Mouse (Mus musculus) heart, adult 2 months (tissue): Measurements from ENCODE around the gene Ythdf1. TPM values are rescaled to one million over a fixed set of nuclear protein-coding genes. Genes with fewer than 3 reads are reported as not detected.
A peak's percentile ranks its signal among the peaks of the same experiment; 100 is the strongest.

Source experiments
- DNase-seq, 2 experiments: peaks; one replicate each; pipeline ENCODE4 v3.0.0; 2021
- H3K27ac ChIP-seq: fragments of 200-600 bp; 2 replicates; pipeline ENCODE4 v1.8.1; 2022
- H3K27me3 ChIP-seq: fragments of 200-500 bp; 2 replicates; pipeline ENCODE4 v1.6.1; 2012; ENCODE audit warnings: mild to moderate bottlenecking, low read length, inconsistent platforms, mixed read lengths; ENCODE audit not compliant: control insufficient read depth, insufficient read depth
- H3K36me3 ChIP-seq: fragments of 200-500 bp; 2 replicates; pipeline ENCODE4 v1.6.1; 2012; ENCODE audit warnings: low read length, inconsistent platforms; ENCODE audit not compliant: control insufficient read depth, insufficient read depth
- H3K4me1 ChIP-seq: fragments of 200-500 bp; 2 replicates; pipeline ENCODE4 v1.6.1; 2011; ENCODE audit warnings: low read length; ENCODE audit not compliant: control insufficient read depth, insufficient read depth
- H3K4me3 ChIP-seq: fragments of 200-600 bp; 2 replicates; pipeline ENCODE4 v1.8.1; 2022
- H3K79me2 ChIP-seq: fragments of 200-500 bp; replicated peaks from 2 replicates; pipeline ENCODE4 v1.6.1; 2012; ENCODE audit warnings: mild to moderate bottlenecking, inconsistent platforms, low read length, moderate library complexity, mixed read lengths; ENCODE audit not compliant: control insufficient read depth, insufficient read depth
- H3K9ac ChIP-seq: fragments of 200-500 bp; 2 replicates; pipeline ENCODE4 v1.6.1; 2012; ENCODE audit warnings: low read depth, mild to moderate bottlenecking, control low read depth, inconsistent platforms, low read length, mixed read lengths
- CTCF ChIP-seq: fragments of 200-600 bp; IDR thresholded peaks from 2 replicates; pipeline ENCODE4 v1.8.1; 2022; ENCODE audit warnings: antibody characterized with exemption, mild to moderate bottlenecking, moderate library complexity
- EP300 ChIP-seq: fragments of 200-500 bp; IDR thresholded peaks from 2 replicates; pipeline ENCODE4 v1.6.1; 2011; ENCODE audit warnings: low read depth, low read length, control low read depth; ENCODE audit not compliant: insufficient read depth
- POLR2A ChIP-seq: fragments of 200-500 bp; IDR thresholded peaks from 2 replicates; pipeline ENCODE4 v1.6.1; 2011; ENCODE audit warnings: mild to moderate bottlenecking, low read depth, low read length, control low read depth; ENCODE audit not compliant: insufficient read depth
- WGBS: fragments of 180-500 bp; shearing (Covaris S2); methylation state at CpG from one replicate; pipeline ENCODE4 v1.1.7; 2018; 5-methylcytosine and 5-hydroxymethylcytosine counted together
- intact Hi-C: fragments of 180-260 bp; cut with DNase I; formaldehyde crosslinking; loops from one replicate; pipeline ENCODE4 v1.15.1; 2025
- polyA plus RNA-seq: library from polyadenylated mRNA; depleted of rRNA; stranded (reverse); fragments of >200 nt; gene quantifications from 2 replicates; pipeline ENCODE4 v1.2.3, GENCODE M21; 2012
- total RNA-seq, 2 experiments: library from RNA; stranded (reverse); gene quantifications; 2 replicates each; pipeline ENCODE4 v1.2.3; 2021

Ythdf1 gene
- total and polyA plus RNA-seq, 3 experiments: 30.8 to 36.4 (median 31.7) TPM

DNA sequence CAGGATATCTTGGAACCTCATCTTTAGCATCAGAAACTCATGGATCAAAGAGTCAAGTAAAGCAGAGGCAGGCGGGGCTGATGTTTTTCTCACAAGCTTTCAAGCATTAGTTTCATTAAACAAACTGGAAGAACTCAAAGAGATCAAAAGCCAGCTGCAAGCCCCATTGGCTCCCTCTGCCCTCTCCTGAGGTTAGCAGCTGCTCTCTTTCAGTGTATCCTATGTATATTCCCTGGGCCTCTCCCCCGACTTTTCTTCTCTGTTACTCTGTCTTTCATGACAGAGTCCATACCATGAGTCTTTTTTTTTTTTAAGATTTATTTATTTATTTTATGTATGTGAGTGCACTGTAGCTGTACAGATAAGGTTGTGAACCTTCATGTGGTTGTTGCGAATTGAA lies 39.4 kb upstream of the Ythdf1 start:
- 70% methylated on average over 3 of the region's 3 CpGs for WGBS
- Histone ChIP-seq H3K79me2 (no peaks in the 10 kb centered on the region), H3K4me1 (peaks cover 1% of the 10 kb centered on the region; the same call in 1 of the 2 replicates), H3K27me3 (0 out of 2 replicates have a peak, but pooled peaks cover 2% of the 10 kb centered on the region), H3K9ac (no peak overlapping the region), H3K4me3 (no peak overlapping the region), H3K27ac (no peak overlapping the region), H3K36me3 (no peaks in the 10 kb centered on the region)
- intact Hi-C loops: no loop called here
- TF ChIP-seq CTCF: no peak
- TF ChIP-seq POLR2A: no peak
- no peak for DNase-seq

GRCm38 (mm10) chr2:180959605-180960004 lies 38.9 kb upstream of the Ythdf1 start:
- 70% methylated on average over 7 of the region's 7 CpGs for WGBS

DNA sequence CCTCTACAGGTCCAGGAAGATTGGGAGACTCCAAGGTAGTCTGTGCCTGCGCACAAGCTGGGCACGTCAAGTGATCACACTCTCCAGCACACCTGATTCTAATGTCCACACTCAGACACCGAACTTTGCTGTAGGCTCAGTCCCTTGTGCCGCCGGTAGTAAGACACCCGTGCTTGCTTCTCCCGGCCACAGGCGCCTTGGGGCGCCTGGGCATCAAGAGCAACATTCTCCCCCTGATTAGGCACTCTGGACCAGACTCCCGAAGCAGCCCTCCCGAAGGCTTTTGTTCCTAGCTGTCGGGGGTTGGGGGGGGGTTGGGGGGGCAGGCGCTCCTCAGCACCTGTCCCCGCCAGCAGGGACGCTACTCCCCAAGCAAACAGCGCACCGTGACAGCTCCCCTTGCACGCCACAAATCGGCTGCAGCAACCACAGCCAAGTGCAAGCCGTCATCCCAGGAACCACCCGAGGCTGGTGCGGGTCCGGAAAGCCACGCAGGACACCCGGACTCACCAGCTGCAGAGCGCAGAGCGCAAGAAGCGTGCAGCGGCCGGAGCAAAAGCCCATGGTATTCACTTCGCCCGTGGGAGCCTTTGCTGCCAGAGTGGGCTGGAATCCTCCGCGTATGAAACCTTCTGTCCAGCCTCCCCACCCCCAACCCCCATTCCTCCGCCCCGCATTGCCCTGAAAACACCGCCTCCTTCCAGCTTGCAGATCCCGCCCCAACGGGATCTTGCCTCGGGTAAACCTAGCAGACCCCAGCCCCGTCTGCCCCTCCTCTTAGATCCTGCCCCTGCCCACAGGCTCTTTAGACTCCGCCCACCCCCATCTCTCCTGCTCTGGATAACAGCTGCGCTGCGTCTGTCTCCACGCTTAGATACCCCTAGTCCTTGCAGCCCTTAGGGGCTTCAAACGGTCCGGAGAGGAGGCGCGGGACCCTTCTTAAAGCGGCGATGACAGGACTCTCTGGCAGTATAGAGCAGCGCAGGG lies 33.6 kb upstream of the Ythdf1 start, which contains the start of gene Nkain4:
Gene Nkain4, minus strand, starts transcription at position 639 of the 987 bp plus-strand sequence.
- intact Hi-C loops: no loop called here
- Histone ChIP-seq H3K79me2 (no peaks in the 10 kb centered on the region), H3K36me3 (no peaks in the 10 kb centered on the region), H3K9ac (peak within 1 kb of the TSS; percentile 40), H3K27me3 (0 out of 2 replicates have a peak, but pooled peaks cover 2% of the 10 kb centered on the region), H3K4me1 (no peaks in the 10 kb centered on the region), H3K4me3 (peak within 1 kb of the TSS; percentile 47), H3K27ac (no peak within 1 kb of the TSS)
- DNase-seq: peak; percentile 30 to 44
- TF ChIP-seq CTCF: peak; percentile 42
- no peak for TF ChIP-seq EP300
- no peak for TF ChIP-seq POLR2A
- WGBS: 3% methylated on average over 50 of the region's 52 CpGs

More at GRCm38 (mm10) chr2:180959605-180960004, 38.9 kb upstream of the Ythdf1 start:
- Histone ChIP-seq H3K27ac (no peak overlapping the region), H3K4me3 (no peak overlapping the region), H3K27me3 (0 out of 2 replicates have a peak, but pooled peaks cover 2% of the 10 kb centered on the region), H3K4me1 (peaks cover 1% of the 10 kb centered on the region; the same call in 1 of the 2 replicates), H3K36me3 (no peaks in the 10 kb centered on the region), H3K9ac (no peak overlapping the region), H3K79me2 (no peaks in the 10 kb centered on the region)
- no peak for DNase-seq
- intact Hi-C loops: no loop called here
- TF ChIP-seq CTCF (no peak), POLR2A (no peak), EP300 (no peak)

DNA sequence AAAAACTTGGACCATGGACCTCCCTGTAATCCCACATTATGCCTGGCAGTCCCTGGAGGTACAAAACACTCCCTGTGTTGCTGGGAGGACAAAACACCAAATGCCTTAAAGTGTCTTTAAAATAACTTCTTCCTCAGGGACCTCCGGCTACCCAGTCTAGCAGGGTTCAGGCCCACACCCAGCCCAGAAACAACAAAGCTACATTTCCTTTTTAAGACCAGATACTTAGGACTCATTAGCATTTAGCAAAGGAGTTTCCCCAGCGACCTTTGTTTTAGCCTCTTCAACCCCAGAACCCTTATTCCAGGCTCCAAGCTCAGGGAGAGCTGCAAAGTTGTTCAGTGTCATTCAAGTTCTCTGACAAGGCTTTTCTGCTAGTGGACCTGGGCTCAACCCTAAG lies 32.9 kb upstream of the Ythdf1 start:
- H3K27ac ChIP-seq: no peak overlapping the region
- 61% methylated on average over 2 of the region's 2 CpGs for WGBS
- DNase-seq: no peak
- H3K79me2 ChIP-seq: no peaks in the 10 kb centered on the region
- TF ChIP-seq CTCF (no peak), POLR2A (no peak), EP300 (no peak)
- no peaks in the 10 kb centered on the region for H3K36me3 ChIP-seq
- H3K4me3 ChIP-seq: no peak overlapping the region
- no peaks in the 10 kb centered on the region for H3K4me1 ChIP-seq
- H3K9ac ChIP-seq: no peak overlapping the region
- 0 out of 2 replicates have a peak, but pooled peaks cover 2% of the 10 kb centered on the region for H3K27me3 ChIP-seq
- intact Hi-C loops: no loop called here

DNA sequence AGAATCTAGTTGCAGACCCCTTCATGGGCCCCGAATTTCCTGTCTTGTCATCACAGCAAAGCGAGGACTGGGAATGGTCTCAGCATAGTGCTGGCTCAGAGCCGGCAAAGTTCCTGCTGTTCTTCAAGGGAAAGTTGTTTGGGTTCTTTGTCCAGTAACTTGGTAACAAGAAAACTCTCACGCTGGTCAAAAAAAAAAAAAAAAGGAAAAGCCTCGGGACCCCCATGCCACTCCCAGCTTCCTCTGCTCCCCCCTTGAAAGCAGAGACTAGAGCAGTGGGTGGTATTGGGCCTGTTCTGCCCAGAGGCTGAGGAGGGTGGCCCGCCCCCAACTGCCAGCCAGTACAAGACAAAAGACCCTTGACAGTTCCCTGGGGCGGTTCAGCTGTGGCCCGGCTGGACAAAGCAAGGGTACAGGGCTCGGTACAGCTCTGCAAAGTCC lies 32.0 kb upstream of the Ythdf1 start:
- Histone ChIP-seq H3K27ac (no peak overlapping the region), H3K27me3 (0 out of 2 replicates have a peak, but pooled peaks cover 2% of the 10 kb centered on the region), H3K4me1 (no peaks in the 10 kb centered on the region; the same call in 1 of the 2 replicates), H3K4me3 (no peak overlapping the region), H3K79me2 (no peaks in the 10 kb centered on the region), H3K36me3 (no peaks in the 10 kb centered on the region), H3K9ac (no peak overlapping the region)
- DNase-seq: no peak
- WGBS: 37% methylated on average over 9 of the region's 9 CpGs
- intact Hi-C loops: no loop called here
- TF ChIP-seq CTCF (no peak), POLR2A (no peak), EP300 (no peak)

DNA sequence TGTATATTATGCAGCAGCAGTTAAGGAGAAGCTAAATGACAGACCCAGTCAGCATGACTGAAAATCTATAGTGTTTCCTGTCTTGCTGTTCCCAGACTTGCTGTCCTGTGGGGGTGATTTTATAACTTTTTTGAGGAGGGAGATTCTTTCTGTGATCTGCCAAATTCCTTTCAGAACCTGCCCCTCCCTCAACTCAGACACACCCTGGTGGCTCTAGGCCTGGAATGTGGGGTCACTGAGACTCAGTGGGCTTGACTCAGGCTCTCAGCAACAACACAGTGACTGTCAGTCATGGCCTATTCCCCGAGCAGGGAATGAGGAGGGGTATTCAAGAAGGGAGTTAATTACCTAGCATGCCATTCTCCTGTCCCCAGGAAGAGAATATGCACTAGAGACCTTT lies 29.2 kb upstream of the Ythdf1 start:
- H3K4me1 ChIP-seq: no peaks in the 10 kb centered on the region; the same call in 1 of the 2 replicates
- H3K4me3 ChIP-seq: no peak overlapping the region
- H3K27me3 ChIP-seq: no peaks in the 10 kb centered on the region
- no peak overlapping the region for H3K27ac ChIP-seq
- no peak for TF ChIP-seq EP300
- no peak for TF ChIP-seq CTCF
- no peak for TF ChIP-seq POLR2A
- H3K79me2 ChIP-seq: no peaks in the 10 kb centered on the region
- intact Hi-C loops: no loop called here
- WGBS: 59% methylated on average over 1 of the region's 1 CpGs
- DNase-seq: no peak
- H3K36me3 ChIP-seq: no peaks in the 10 kb centered on the region
- H3K9ac ChIP-seq: no peak overlapping the region
